Mouse (Mus musculus): ENCODE data around the gene Atxn7l1.

The Atxn7l1 gene

DNA sequence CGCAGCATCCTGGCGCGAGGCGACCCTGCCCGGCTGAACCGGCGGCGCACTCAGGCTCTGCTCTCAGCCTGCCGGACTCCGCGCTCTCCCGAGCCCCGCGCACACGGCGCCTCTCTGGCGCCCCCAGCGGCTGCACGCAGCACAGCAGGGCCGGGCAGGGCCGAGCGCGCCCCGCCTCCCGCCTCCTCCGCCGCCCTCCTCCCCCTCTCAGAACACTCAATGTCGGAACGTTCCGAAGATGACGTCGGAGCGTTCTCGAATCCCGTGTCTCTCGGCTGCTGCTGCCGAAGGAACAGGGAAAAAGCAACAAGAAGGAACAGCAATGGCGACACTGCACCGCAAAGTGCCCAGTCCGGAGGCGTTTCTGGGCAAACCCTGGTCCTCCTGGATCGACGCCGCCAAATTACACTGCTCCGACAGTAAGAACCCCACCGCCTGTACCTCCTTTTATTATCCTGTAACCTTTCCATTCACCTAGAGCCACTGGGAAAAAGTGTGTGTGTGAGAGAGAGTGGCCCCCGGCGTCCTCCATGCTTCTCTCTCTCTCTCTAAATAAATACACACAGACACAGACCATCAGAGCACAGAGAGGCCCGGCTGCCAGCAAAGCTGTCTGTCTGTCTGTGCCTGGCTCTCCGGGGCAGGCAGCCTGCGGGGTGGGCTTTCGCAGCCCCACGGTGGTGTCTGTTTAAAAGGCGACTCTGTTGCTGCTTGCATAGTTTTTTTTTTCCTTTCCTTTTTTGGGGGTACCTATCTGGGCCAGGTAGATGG, at the start of gene Atxn7l1:
TSS of gene Atxn7l1 (plus strand) at position 197 of the 771 bp plus-strand sequence.
- DNase-seq (ENCODE audit: low read depth, low spot score), result peak; percentile 91

DNA sequence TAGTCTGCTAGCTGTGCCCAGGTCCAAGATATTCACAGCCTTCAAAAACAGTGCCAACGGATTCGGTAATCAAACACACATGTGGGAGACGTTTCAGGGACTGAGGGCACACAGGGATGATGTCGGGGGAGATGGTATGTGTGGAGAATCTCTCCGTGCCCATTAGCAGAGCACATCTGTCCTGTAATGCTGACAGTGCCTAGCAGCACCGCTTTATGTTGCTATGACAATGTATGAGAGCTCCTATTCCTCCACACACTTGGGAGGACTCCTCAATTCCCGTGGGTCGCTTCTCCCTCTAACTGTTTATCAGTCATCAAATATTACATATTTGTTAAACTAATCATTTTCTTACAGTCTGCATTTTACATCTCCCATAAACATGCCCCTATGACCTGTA, 45.9 kb upstream of the Atxn7l1 start:
- DNase-seq (ENCODE audit: low read depth, low spot score), result no peak

DNA sequence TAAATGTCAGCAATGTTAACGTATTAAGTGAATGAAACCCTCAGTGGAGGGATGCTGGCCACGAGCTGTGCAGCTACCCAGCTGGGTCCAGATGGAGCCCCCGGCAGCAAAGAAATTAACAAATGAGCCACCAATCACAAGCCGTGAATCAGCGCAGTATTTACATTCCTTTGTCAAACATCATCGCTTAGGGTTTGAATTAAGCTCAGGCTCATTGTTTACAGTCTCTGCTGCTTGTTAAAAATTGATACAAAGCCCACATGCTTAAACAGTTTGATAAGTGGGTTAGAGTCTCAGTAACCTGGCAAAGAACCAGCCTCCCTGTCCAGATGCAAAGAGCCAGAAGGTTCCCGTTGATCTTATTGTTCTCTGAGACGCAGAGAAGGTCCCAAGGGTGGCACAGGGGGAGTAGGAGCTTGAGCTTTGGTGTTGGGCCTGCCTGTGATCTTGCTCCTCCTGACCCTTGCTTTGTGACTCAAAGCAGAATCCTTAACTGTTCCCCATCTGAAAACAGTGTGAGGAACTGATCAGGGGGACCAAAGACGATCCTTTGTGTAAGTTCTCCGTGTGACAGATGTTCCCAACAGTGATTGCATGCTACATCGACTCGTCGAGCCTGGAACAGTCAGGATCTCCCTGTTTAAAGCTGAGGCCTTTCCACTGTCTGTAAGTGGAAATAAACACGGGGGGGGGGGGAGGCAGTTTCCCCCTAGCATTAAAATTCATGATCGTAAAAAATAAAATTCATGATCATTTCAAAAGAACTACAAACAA, 45.0 kb upstream of the Atxn7l1 start:
- no peak for DNase-seq (ENCODE audit: low read depth, low spot score)

DNA sequence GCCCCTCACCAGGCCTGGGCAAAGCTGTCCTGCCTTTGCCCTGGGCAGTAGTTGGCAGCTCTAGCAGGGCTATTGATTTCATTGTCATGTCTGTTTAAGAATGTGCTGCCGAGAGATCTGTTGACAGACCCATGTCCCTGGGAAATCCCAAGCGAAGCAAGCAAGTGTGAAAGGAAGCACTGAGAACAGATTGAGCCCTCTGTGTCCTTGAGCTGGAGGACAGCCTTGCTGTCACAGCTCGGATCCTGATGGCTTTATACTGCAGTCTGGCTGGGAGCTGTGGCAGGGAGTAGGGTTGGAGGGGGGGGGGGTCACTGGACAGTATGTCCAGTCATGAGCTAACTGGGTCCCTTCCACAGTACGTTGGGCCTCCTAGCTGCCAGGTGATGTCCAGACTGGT, 41.8 kb upstream of the Atxn7l1 start:
- no peak for DNase-seq (ENCODE audit: low read depth, low spot score)

DNA sequence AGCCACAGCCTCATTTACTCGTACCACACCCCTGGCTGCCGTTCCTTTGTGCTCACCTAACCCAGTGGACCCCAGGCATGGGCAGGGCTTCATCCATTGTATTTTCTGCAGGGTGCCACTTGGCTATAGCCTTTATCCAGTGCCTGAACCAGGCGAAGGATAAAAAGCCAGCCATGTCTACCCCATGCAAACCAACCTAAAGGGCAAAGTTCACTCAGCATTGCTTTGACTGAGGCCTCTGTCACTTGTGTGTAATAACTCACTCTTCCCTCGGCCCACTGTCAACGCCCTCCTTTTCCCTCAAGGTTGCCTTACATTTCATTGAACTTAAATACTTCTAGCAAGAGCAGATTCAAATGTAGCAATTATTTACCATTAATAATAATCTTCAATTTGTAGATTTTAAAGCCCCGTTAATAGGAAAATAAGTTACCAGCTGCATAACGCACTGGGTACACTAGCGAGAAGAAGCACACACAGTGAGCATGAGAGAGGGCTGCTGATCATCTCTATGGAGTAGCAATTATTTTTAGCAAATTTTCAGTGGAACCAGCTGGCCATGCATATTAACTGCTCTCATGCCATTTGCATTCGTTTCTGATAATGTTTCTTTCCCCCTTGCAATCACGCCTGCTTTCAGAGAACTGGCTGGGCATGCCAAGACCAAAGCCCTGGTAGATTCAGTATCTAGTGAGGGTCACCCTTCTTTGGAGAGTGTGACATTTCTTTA, 40.9 kb upstream of the Atxn7l1 start:
- DNase-seq (ENCODE audit: low read depth, low spot score), result no peak

DNA sequence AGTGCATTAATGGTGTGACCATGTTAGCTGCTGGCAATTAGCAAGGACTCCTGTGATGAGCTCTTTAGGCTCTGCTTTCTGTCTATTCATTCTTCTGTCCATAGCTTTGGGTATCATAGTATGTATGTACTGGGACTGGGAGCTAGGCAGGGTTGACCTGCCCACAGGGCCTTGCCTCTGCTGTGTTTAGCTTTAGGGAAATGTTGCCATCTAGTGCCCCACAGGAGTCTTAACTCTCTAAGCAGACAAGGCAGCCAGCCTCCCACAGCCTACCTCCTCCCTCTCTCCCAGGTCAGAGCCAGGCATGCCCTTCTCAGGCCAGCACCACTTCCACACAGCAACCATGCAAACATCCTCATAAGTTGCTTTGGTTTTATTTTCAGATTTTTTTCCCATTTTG, 38.0 kb upstream of the Atxn7l1 start:
- peak; percentile 52 for DNase-seq (ENCODE audit: low read depth, low spot score)

DNA sequence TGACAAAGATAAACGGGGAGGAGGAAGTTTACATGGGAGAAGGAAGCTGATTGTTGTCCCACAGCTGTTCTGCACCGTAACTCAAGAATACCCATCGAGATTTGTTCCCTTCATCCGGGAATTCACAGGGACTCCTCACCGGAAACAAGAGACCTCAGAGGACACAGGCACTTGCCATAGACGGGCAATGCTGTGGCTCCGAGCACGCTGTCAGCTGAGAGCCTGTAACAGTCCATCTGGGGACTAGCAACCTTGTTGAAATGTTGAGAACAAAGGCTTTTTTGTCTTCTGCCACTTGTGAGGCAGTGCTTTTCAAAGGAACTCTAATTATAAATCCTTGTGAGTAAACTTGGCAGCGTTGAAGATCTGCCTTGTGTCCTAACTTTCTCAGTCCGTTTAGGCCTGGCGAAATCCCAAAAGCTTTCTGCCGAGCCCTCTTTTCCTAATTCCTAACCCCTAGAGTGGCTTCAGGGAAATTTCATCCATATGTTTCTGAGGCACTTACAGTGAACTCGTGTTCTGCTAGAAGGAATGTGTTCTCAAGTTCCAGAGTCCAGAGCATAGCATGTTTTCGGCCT, 36.5 kb upstream of the Atxn7l1 start:
- peak; percentile 26 for DNase-seq (ENCODE audit: low read depth, low spot score)

DNA sequence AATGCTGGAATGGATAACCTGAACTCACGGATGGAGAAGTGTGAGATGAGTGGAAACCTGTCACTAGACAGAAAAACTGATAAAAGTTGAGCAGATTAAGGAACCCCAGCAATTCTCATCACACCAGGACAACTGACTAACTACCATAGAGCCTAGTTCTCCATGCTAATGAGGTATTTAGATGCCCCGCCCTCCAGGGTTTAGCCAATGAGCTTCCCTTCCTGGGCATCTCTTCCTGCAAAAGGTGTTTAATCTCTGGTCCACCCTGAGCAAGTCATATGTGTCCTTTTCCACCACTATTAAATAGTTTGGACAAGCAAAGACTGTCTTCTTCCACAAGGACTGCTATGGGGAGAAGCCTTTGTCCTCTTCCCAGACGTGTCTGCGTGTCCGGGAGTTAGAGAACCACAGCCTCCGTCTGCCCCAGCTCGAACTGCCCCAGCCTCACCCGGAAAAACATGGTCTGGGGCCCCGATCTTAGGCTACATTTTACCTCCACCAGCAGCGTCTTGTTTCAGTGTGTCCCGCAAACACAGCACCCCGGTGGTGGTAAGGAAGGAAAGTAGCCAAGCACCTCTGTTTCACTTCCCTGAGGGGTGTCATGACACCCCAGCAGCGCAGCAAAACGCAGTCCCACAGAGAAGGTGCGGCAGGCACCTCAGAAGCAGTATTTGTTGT, 28.7 kb upstream of the Atxn7l1 start:
- no peak for DNase-seq (ENCODE audit: low read depth, low spot score)

DNA sequence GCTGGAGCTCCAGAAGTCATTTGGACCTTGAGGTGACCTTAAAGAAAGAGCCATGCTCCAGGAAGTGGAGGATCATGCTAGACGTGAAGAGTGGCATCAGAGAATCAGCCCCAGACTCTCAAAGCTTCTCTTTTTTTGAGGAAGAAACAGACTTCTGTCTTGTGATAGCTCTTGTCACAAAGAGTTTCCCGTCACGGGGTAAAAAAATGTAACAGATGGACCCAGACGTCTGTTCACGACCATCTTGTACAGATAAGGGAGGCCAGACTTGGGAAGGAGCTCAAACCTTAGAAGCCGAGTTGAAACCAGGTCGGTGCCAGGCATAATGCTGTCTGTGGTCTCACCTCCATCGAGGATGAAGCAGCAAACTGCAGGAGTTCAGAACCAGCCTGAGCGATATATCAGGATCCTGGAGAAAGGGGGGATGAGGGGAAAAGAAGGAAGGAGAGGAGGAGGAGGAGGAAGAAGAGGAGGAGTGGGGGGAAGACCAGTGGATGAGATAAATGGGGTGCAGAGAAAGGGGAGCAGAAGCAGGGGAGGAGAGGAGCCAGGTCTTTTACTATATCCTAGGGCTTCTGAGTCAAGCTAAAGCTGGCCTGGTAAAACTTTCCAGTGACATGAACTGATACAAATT, 21.8 kb upstream of the Atxn7l1 start:
- peak; percentile 19 for DNase-seq (ENCODE audit: low read depth, low spot score)

DNA sequence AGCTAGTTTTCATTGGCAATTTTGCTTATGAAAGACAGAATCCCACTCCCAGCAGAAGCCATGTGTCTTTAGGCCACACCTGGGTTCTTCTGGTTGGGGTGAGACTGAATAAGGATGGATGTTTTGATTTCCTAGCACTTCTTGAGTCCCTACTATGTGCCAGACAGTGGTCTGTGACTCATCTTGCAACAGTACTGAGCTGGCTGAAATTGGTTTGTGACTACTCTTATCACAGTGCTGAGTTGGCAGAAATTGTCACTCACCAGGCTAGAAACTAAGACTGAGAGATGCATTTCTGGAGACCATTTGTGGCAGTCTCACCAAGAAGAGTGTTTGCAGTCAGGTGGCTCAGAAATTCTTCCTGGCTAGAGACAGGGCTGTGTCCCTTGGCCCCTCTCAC, 21.2 kb upstream of the Atxn7l1 start:
- no peak for DNase-seq (ENCODE audit: low read depth, low spot score)

DNA sequence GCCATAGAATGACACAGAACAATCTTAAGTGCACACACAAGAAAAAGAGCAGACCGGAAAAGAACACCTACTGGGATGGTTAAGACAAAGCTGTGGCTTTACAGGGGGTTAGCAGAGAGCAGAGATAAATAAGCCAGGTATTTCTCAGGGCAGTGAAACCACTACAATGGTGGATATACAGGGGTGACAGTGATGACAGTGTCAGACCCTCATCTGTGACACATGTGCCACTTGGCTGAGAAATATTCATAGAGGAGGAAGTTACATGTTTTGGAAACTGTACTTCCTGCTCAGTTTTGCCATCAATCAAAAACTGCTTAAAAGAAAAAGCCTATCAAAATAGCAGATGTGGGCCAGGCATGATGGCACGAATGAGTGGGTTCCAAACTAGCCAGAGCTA, 19.4 kb upstream of the Atxn7l1 start:
- DNase-seq (ENCODE audit: low read depth, low spot score), result no peak

DNA sequence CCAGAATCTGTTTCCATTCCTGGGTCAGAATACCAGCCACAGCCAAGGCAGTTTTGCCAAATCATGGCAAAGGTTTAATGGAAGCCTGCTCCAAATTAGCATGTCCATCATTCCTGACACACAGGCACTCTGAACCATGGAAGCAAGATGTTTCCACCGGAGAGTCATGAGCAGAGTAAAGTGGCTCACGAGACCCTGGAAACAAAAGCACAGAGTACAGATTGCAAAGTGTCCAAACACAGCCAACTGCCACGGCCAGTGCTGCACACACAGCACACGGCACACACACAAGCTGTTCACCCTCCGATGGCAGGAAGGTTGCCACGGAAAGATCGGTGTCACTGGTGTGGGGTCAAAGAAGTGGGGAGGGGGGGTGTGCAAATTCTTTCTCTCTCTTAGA, 18.8 kb upstream of the Atxn7l1 start:
- DNase-seq (ENCODE audit: low read depth, low spot score), result no peak

DNA sequence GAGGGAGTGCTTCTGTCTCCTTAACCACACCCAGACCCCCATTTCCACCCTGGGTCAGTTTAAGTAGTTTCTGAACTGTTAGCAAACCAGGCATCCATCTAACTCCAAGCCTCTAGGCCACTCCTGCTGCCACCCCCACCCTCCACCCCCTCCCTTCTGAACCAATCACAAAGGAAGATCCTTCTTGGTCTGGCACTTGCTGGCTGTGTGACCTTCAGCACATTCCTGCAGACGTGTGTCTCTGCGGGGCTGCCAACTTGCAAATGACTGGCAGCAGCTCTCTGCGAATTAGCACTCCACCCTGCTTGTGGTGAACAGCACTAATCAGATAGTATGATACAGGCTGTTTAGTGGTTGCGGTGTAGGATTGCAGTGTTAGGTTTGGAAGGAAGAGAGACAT, 18.1 kb upstream of the Atxn7l1 start:
- no peak for DNase-seq (ENCODE audit: low read depth, low spot score)

DNA sequence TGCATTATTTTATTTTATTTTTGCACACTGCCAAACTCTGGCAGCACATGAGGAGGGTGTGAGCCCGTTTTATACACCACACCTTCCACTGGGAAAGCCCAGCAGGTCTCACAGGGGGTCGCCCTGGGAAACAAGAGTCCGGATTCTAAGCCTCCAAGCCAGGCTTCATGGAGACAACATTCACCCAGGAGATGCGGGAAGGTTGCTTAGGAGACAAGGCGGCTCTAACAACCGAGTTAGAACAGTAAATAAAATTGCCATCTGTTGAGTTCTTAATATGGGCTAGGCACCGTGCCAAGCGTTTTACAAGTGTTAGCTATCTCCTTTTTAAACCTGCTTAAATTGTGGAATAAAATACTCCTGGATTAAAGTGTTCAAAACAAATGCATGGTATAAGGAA, 17.1 kb upstream of the Atxn7l1 start:
- DNase-seq (ENCODE audit: low read depth, low spot score), result peak; percentile 83

DNA sequence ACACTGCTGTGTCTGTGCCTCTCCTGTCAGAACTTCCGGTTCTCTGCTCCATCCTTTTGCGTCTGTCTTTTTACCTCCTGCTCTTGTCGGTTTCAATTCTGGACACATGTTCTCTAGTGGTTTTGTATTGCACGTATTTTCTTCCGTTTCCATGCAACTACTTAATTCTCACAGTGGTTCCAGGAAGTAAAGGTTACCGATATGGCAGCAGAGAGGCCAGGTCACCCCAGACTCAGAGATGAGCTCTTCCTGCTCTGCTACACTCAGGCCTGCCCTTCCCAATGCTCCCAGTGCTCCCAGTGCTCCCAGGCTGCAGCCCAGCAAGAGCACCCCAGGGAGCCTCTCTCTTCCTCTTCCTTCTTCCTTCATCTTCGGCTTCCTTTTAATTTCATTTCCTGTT, 15.7 kb upstream of the Atxn7l1 start:
- DNase-seq (ENCODE audit: low read depth, low spot score), result no peak

DNA sequence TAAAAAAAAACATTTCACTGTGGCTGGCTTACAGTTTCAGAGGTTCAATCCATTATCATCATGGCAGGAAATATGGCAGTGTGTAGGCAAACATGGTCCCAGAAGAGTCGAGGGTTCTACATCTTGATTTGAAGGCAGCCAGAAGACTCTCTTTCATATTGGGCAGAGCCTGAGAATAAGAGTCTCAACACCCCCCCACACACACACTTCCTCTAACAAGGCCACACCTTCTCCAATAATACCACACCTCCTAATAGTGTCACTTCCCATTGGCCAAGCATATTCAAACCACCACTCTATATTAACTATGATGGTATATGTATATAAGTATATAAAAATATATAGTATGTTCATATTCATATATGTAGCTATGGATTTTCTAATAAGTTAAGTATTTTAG, 9.6 kb upstream of the Atxn7l1 start:
- no peak for DNase-seq (ENCODE audit: low read depth, low spot score)

DNA sequence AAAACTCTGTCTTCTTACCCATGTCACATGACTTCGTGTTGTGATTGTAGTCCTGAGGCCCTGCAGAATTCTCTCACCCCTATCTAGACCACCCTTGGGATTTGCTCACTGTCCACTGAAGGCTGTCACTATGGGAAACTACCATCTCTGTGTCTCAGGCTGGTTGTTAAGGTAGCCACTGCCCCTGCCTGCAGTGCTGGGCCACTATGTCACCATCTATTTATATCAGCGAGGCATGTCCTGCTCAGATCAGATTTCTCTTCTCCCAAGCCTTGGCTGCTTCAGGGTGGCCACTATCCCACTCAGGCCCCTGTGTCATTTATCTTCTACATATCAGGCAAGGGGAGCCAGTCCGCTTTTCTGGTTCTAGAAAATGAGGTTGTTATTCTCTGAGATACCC, 8.4 kb upstream of the Atxn7l1 start:
- no peak for DNase-seq (ENCODE audit: low read depth, low spot score)

DNA sequence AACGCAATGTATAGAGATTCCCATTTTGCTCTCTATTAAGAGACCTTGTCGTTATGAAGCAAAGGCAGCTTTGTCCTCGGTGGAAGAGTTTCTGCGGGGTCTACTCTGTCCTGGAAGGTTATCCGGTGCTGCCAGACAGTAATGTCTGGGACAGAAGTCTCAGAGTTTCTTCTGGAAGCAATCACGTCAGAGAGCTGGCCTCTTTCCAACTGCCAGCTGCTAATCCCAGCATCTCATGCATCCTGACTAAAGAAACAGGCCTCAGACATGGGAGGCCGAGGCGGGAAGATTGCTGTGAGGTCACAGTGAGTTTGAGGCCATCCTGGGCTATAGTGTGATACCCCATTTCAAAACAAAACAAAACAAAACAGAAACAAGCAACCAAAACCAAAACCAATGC, 3.0 kb upstream of the Atxn7l1 start:
- no peak for DNase-seq (ENCODE audit: low read depth, low spot score)

DNA sequence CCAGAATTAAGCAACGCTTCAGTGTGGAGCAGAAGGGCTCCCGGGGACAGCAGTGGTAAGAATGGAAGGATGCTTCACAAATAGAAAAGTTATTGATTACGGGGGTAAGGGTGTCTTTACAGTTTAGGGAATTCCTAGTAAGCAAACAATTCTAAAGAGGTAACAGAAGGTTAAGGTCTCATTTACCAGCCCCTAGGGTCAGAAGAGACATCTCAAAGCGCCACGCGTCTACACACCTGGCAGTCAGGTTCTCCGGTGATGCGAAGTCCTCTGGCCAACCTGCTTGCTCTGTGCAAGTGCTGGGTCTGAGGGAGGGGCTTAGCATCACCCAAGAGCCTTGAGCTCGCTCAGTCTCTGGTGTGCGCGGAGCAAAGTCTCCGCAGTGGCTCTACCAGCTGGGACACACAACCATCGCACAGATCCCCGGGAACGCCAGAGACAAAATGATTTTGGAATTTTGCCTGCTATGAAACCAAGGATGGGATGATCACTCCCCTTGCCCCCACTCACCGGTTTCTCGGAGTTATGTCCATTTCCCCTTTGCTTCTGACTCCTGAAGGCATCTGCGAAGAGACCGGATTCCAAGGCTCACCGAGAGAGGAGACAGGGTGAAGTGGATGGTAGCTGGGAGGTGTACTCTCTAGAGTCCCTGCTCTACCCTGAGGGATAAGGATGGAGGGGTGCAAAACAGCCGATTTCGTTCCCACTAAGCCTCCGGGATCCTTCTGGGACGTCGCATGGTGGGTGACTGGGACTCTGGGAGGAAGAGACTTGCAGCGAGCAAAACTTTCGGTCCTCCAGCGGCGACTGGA, 665 bp upstream of the Atxn7l1 start:
- no peak for DNase-seq (ENCODE audit: low read depth, low spot score)

DNA sequence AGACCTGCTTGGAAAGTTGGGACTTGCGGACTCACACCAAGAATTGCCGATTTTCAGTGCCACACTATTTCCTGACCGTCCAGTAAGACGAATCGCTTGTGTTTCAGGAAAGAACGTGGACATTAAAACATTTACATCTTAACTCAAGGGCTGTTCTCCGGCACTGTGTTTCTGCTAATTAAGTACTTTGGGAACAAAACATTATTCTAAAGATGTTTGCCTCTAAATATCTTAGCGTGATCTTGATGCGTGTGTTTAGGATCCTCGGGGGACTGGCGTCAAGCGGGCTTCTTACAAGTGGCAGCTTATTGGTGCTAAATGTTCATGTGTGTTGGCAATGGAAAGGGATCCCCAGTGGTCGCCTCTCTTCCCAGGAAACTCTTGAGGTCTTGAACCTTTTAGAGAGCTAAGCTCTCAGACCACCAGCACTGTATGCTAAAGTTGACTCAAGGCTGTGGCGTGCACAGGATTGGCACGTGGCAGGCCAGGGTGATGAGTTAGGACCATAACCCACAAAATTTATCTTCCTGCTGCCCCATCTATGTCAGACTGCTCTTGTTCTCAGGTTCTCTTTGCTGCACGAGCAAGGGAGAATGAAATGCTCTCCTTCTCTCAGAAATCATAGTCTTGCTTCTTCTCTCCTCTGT, 2.2 kb downstream of the Atxn7l1 start:
- DNase-seq (ENCODE audit: low read depth, low spot score), result no peak

All from telencephalon, adult 2 months (tissue).